Mouse (Mus musculus) lung, postnatal 0 days (tissue): Measurements from ENCODE around the gene Fignl1.

Experiments
- CTCF ChIP-seq: IDR thresholded peaks from 2 replicates; pipeline ENCODE4 v1.5.1; 2016; ENCODE audit warnings: antibody characterized with exemption, mild to moderate bottlenecking
- EP300 ChIP-seq: IDR thresholded peaks from 2 replicates; pipeline ENCODE4 v1.6.1; 2016; ENCODE audit warnings: antibody characterized with exemption, mild to moderate bottlenecking, control low read depth

- no peak for TF ChIP-seq CTCF
- no peak for TF ChIP-seq EP300
Observed at GRCm38 (mm10) chr11:11826475-11826874, 17.7 kb upstream of the Fignl1 start.
